Mouse (Mus musculus): ENCODE results near the gene Ethe1. TPM values are rescaled to one million over a fixed set of nuclear protein-coding genes. Genes with fewer than 3 reads are reported as not detected.

Ethe1 gene
- polyA plus RNA-seq, 1 experiment from 2014 or later = 23.2 TPM

- WGBS = 90% methylated on average over 9 of the region's 9 CpGs
- H3K36me3 ChIP-seq (ENCODE audit: control insufficient read depth, insufficient read depth, low read length) = peaks cover 61% of the 10 kb centered on the region
These were observed 21.1 kb upstream of the Ethe1 start for GRCm38 (mm10) chr7:24566206-24566605.

GRCm38 (mm10) chr7:24568512-24568911 lies 18.8 kb upstream of the Ethe1 start:
- H3K36me3 ChIP-seq (ENCODE audit: control insufficient read depth, insufficient read depth, low read length) = peaks cover 54% of the 10 kb centered on the region

More at GRCm38 (mm10) chr7:24566206-24566605, 21.1 kb upstream of the Ethe1 start:
- DNase-seq (ENCODE audit: low spot score) = no peak
- Histone ChIP-seq H3K4me2 (ENCODE audit: low read length) (no peak overlapping the region), H3K9ac (ENCODE audit: low read length) (no peak overlapping the region), H3K9me3 (replicated peaks; ENCODE audit: control insufficient read depth, low read length) (no peaks in the 10 kb centered on the region), H3K27ac (ENCODE audit: low read depth, low read length) (no peak overlapping the region), H3K4me3 (ENCODE audit: low read depth, low read length) (no peak overlapping the region), H3K27me3 (replicated peaks; ENCODE audit: control insufficient read depth, insufficient read depth, low read length) (no peaks in the 10 kb centered on the region), H3K4me1 (ENCODE audit: control insufficient read depth, insufficient read depth, low read length) (no peaks in the 10 kb centered on the region)
- no peak for ATAC-seq

GRCm38 (mm10) chr7:24571071-24571470 lies 16.3 kb upstream of the Ethe1 start:
- H3K27me3 ChIP-seq (replicated peaks; ENCODE audit: control insufficient read depth, insufficient read depth, low read length) = no peaks in the 10 kb centered on the region
- ATAC-seq (no peak), DNase-seq (ENCODE audit: low spot score) (no peak)
- H3K4me2 ChIP-seq (ENCODE audit: low read length) = no peak overlapping the region
- peaks cover 50% of the 10 kb centered on the region for H3K36me3 ChIP-seq (ENCODE audit: control insufficient read depth, insufficient read depth, low read length)
- no peaks in the 10 kb centered on the region for H3K4me1 ChIP-seq (ENCODE audit: control insufficient read depth, insufficient read depth, low read length)
- no peak overlapping the region for H3K27ac ChIP-seq (ENCODE audit: low read depth, low read length)
- no peak overlapping the region for H3K4me3 ChIP-seq (ENCODE audit: low read depth, low read length)
- no peaks in the 10 kb centered on the region for H3K9me3 ChIP-seq (replicated peaks; ENCODE audit: control insufficient read depth, low read length)
- 89% methylated on average over 4 of the region's 4 CpGs for WGBS
- H3K9ac ChIP-seq (ENCODE audit: low read length) = no peak overlapping the region

More at GRCm38 (mm10) chr7:24568512-24568911, 18.8 kb upstream of the Ethe1 start:
- Histone ChIP-seq H3K27ac (ENCODE audit: low read depth, low read length) (no peak overlapping the region), H3K4me3 (ENCODE audit: low read depth, low read length) (no peak overlapping the region), H3K9me3 (replicated peaks; ENCODE audit: control insufficient read depth, low read length) (no peaks in the 10 kb centered on the region), H3K9ac (ENCODE audit: low read length) (no peak overlapping the region), H3K4me1 (ENCODE audit: control insufficient read depth, insufficient read depth, low read length) (no peaks in the 10 kb centered on the region), H3K27me3 (replicated peaks; ENCODE audit: control insufficient read depth, insufficient read depth, low read length) (no peaks in the 10 kb centered on the region), H3K4me2 (ENCODE audit: low read length) (no peak overlapping the region)
- 88% methylated on average over 4 of the region's 4 CpGs for WGBS
- ATAC-seq (no peak), DNase-seq (ENCODE audit: low spot score) (no peak)

GRCm38 (mm10) chr7:24572455-24572854 lies 14.9 kb upstream of the Ethe1 start:
- Histone ChIP-seq H3K4me1 (ENCODE audit: control insufficient read depth, insufficient read depth, low read length) (no peaks in the 10 kb centered on the region), H3K36me3 (ENCODE audit: control insufficient read depth, insufficient read depth, low read length) (peaks cover 36% of the 10 kb centered on the region), H3K4me3 (ENCODE audit: low read depth, low read length) (no peak overlapping the region), H3K27ac (ENCODE audit: low read depth, low read length) (no peak overlapping the region), H3K27me3 (replicated peaks; ENCODE audit: control insufficient read depth, insufficient read depth, low read length) (no peaks in the 10 kb centered on the region), H3K9ac (ENCODE audit: low read length) (no peak overlapping the region), H3K9me3 (replicated peaks; ENCODE audit: control insufficient read depth, low read length) (no peaks in the 10 kb centered on the region), H3K4me2 (ENCODE audit: low read length) (no peak overlapping the region)
- 57% methylated on average over 5 of the region's 5 CpGs for WGBS
- DNase-seq (ENCODE audit: low spot score) = peak; percentile 25
- no peak for ATAC-seq

DNA sequence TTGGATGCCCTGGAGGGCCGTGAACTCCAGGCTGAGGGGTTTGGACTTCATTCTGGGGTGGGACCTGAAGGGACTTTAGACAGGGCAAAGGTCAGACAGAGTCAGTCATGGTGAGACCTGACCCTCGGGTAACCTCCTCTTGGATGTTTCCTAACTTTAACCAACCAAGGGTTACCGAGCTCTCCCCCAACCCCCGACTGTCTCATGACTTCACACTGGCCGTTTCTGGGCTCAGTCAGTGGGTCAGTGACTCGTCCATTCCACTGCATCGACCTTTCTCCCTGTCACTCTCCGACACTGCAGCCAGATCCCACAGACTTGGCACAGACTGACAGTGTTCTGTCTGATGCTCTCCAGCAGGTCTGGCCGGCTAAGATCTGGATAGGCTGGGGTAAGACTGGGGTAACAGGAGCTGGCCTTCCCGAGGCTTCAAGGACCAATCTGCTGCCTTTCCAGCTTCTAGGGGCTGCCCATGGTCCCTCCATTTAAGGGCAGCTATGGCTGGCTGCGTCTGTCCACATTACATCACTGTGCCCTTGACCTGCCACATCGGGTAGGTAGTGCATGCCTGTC lies 13.0 kb upstream of the Ethe1 start:
- no peak for ATAC-seq
- no peaks in the 10 kb centered on the region for H3K27me3 ChIP-seq (replicated peaks; ENCODE audit: control insufficient read depth, insufficient read depth, low read length)

GRCm38 (mm10) chr7:24577811-24578210 lies 9.5 kb upstream of the Ethe1 start:
- H3K27ac ChIP-seq (ENCODE audit: low read depth, low read length) = no peak overlapping the region
- no peaks in the 10 kb centered on the region for H3K4me1 ChIP-seq (ENCODE audit: control insufficient read depth, insufficient read depth, low read length)
- no peak for DNase-seq (ENCODE audit: low spot score)
- H3K9me3 ChIP-seq (replicated peaks; ENCODE audit: control insufficient read depth, low read length) = no peaks in the 10 kb centered on the region
- H3K9ac ChIP-seq (ENCODE audit: low read length) = no peak overlapping the region
- H3K27me3 ChIP-seq (replicated peaks; ENCODE audit: control insufficient read depth, insufficient read depth, low read length) = no peaks in the 10 kb centered on the region
- no peak overlapping the region for H3K4me3 ChIP-seq (ENCODE audit: low read depth, low read length)
- ATAC-seq = no peak
- 90% methylated on average over 10 of the region's 10 CpGs for WGBS
- peaks cover 5% of the 10 kb centered on the region; the same call in 1 of the 2 replicates for H3K36me3 ChIP-seq (ENCODE audit: control insufficient read depth, insufficient read depth, low read length)
- H3K4me2 ChIP-seq (ENCODE audit: low read length) = no peak overlapping the region

More for the DNA sequence above, 13.0 kb upstream of the Ethe1 start:
- WGBS = 69% methylated on average over 12 of the region's 12 CpGs
- Histone ChIP-seq H3K9me3 (replicated peaks; ENCODE audit: control insufficient read depth, low read length) (no peaks in the 10 kb centered on the region), H3K36me3 (ENCODE audit: control insufficient read depth, insufficient read depth, low read length) (peaks cover 23% of the 10 kb centered on the region), H3K9ac (ENCODE audit: low read length) (no peak overlapping the region), H3K4me3 (ENCODE audit: low read depth, low read length) (no peak overlapping the region), H3K4me2 (ENCODE audit: low read length) (no peak overlapping the region), H3K27ac (ENCODE audit: low read depth, low read length) (no peak overlapping the region), H3K4me1 (ENCODE audit: control insufficient read depth, insufficient read depth, low read length) (no peaks in the 10 kb centered on the region)
- no peak for DNase-seq (ENCODE audit: low spot score)

DNA sequence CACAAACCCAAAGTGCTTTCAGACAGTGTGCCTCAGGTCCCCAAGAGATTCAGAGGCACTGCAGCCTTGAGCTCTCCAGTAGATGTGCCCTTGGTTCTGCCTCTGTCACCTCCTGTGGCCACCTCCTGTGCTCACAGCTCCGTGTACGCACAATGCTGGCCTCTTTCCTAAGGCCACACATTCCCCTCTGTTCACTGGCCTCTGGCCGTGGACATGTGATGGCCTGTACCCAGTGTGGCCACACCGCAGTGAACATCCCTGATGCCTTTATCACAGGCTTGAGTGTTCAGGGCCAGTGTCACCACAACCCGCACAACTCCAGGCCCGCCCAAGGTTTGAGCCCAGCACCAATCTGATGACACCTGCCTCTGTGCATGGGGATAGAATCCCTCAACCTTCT lies 2.5 kb upstream of the Ethe1 start:
- H3K36me3 ChIP-seq (ENCODE audit: control insufficient read depth, insufficient read depth, low read length) = no peaks in the 10 kb centered on the region
- ATAC-seq (no peak), DNase-seq (ENCODE audit: low spot score) (no peak)
- H3K4me1 ChIP-seq (ENCODE audit: control insufficient read depth, insufficient read depth, low read length) = 0 out of 2 replicates have a peak, but pooled peaks cover 5% of the 10 kb centered on the region
- WGBS = 93% methylated on average over 6 of the region's 6 CpGs
- peaks cover 13% of the 10 kb centered on the region for H3K27me3 ChIP-seq (replicated peaks; ENCODE audit: control insufficient read depth, insufficient read depth, low read length)
- H3K9ac ChIP-seq (ENCODE audit: low read length) = no peak overlapping the region
- no peaks in the 10 kb centered on the region for H3K9me3 ChIP-seq (replicated peaks; ENCODE audit: control insufficient read depth, low read length)
- H3K4me2 ChIP-seq (ENCODE audit: low read length) = no peak overlapping the region
- H3K27ac ChIP-seq (ENCODE audit: low read depth, low read length) = no peak overlapping the region
- no peak overlapping the region for H3K4me3 ChIP-seq (ENCODE audit: low read depth, low read length)

- Histone ChIP-seq H3K9ac (ENCODE audit: low read length) (no peak overlapping the region), H3K4me3 (ENCODE audit: low read depth, low read length) (no peak overlapping the region), H3K9me3 (replicated peaks; ENCODE audit: control insufficient read depth, low read length) (no peaks in the 10 kb centered on the region), H3K4me1 (ENCODE audit: control insufficient read depth, insufficient read depth, low read length) (0 out of 2 replicates have a peak, but pooled peaks cover 5% of the 10 kb centered on the region), H3K27me3 (replicated peaks; ENCODE audit: control insufficient read depth, insufficient read depth, low read length) (peaks cover 13% of the 10 kb centered on the region), H3K36me3 (ENCODE audit: control insufficient read depth, insufficient read depth, low read length) (no peaks in the 10 kb centered on the region), H3K4me2 (ENCODE audit: low read length) (no peak overlapping the region), H3K27ac (ENCODE audit: low read depth, low read length) (no peak overlapping the region)
- ATAC-seq (no peak), DNase-seq (ENCODE audit: low spot score) (no peak)
- WGBS = 55% methylated on average over 16 of the region's 16 CpGs
These were observed 1.3 kb upstream of the Ethe1 start for GRCm38 (mm10) chr7:24585995-24586394.

GRCm38 (mm10) chr7:24586828-24587227 lies 515 bp upstream of the Ethe1 start:
- Histone ChIP-seq H3K4me3 (ENCODE audit: low read depth, low read length) (peak overlapping the region; percentile 47), H3K4me2 (ENCODE audit: low read length) (peak overlapping the region; percentile 75), H3K36me3 (ENCODE audit: control insufficient read depth, insufficient read depth, low read length) (no peaks in the 10 kb centered on the region), H3K9me3 (replicated peaks; ENCODE audit: control insufficient read depth, low read length) (no peaks in the 10 kb centered on the region), H3K27ac (ENCODE audit: low read depth, low read length) (no peak overlapping the region), H3K4me1 (ENCODE audit: control insufficient read depth, insufficient read depth, low read length) (0 out of 2 replicates have a peak, but pooled peaks cover 5% of the 10 kb centered on the region), H3K27me3 (replicated peaks; ENCODE audit: control insufficient read depth, insufficient read depth, low read length) (peaks cover 13% of the 10 kb centered on the region), H3K9ac (ENCODE audit: low read length) (peak overlapping the region; percentile 84)
- DNase-seq (ENCODE audit: low spot score) (no peak), ATAC-seq (peak; percentile 44; the same call in 1 of the 2 replicates)
- WGBS = 10% methylated on average over 8 of the region's 8 CpGs
